Mouse (Mus musculus): Measurements from ENCODE around the gene Trpm7.
"Not testable (repeated sequence)": the region's sequence is repeated elsewhere in the genome, so short reads cannot be mapped to it uniquely, and the experiment has no call there.

Gene Trpm7

GRCm38 (mm10) chr2:126875871-126876796 is at the start of gene Trpm7:
Gene Trpm7 (minus strand): TSS chr2:126876230.
- DNase-seq (ENCODE audit: low spot score in 2 of 2): peak; percentile 91 to 94

GRCm38 (mm10) chr2:126920358-126921060 is 44.5 kb upstream of the Trpm7 start:
- DNase-seq (ENCODE audit: low spot score in 2 of 2): no peak

DNA sequence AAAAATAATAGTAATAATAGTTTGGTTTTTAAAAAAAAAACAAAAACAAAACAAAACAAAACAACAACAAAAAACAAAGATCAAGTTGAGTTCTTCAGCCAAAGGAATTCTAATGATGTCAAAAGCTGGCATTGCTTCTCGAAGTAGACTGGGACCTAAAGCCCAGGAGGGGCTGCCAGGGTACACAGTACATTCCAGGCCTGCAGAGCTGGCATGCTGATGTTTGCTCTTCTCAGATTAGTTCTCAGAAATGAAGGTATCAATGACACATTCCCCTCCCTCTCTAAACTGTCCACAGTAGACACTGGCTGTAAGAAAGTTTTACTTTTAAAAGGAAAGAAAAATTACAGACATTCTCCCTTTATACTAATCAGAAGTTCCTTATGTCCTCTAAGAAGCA is 40.2 kb upstream of the Trpm7 start:
- DNase-seq (ENCODE audit: low spot score in 2 of 2): no peak

GRCm38 (mm10) chr2:126914096-126914495 is 38.1 kb upstream of the Trpm7 start:
- DNase-seq (ENCODE audit: low spot score in 2 of 2): no peak

DNA sequence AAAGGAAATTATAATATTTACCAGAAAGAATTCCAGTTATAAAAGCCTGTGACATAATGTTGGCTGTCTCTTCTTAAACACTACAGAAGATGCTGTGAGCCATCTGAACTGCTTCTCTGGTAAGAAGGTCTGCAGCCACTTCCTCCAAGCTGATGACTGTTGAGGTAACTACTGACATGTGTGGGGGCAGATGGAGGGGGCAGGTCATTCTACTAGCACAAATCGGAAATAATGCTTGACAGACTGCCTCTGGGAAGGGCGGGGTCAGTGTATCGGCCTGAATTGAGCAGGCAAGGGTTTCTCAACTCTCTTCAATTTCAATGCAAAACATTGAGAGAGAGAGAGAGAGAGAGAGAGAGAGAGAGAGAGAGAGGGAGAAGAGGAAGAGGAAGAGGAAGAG is 28.1 kb upstream of the Trpm7 start:
- no peak for DNase-seq (ENCODE audit: low spot score in 2 of 2)

DNA sequence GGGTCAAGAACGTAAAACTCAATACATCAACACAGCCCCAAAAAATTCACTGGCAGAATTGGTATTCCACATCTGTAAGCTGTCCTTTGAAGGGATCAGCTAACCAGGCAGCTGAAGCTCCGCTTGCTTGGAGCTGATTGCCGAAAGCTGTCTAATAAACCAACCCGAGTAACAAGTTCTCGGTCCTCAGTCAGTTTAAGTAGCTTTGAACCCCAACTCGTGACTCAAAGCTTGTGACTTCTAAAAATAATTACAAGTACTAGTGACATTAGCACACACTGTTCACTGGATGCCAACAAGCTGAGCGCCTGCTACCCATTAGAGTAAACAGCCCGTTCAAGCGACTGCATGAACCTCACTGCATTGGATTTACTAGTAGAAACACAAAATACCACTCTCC is 21.5 kb upstream of the Trpm7 start:
- DNase-seq (ENCODE audit: low spot score in 2 of 2): no peak

- DNase-seq (ENCODE audit: low spot score in 2 of 2): no peak
Measured at GRCm38 (mm10) chr2:126896941-126897340, 20.9 kb upstream of the Trpm7 start.

DNA sequence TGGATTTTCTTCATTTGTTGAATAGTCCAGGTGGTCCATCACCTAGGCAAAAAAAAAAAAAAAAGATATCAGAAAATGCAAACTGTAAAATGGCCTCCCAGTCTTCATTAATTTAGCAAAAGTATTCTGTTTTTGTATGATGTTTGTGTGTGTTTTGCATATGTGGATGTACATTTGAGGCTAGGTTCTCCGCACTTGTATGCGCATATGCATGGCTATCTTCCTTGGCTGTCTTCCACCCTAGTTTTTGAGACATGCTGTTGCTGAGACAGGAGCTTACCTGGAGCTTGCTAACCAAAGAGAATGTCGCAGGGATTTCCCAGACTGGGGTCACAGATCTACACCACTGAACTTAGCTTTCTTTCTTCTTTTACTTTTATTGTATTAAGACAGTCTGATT is 18.2 kb upstream of the Trpm7 start:
- DNase-seq (ENCODE audit: low spot score in 2 of 2): no peak

GRCm38 (mm10) chr2:126892316-126892715 is 16.3 kb upstream of the Trpm7 start:
- DNase-seq (ENCODE audit: low spot score in 2 of 2): no peak

GRCm38 (mm10) chr2:126891743-126892142 is 15.7 kb upstream of the Trpm7 start:
- DNase-seq (ENCODE audit: low spot score in 2 of 2): no peak

- DNase-seq (ENCODE audit: low spot score in 2 of 2): no peak
Measured at GRCm38 (mm10) chr2:126887141-126887540, 11.1 kb upstream of the Trpm7 start.

GRCm38 (mm10) chr2:126885871-126886270 is 9.8 kb upstream of the Trpm7 start:
- DNase-seq (ENCODE audit: low spot score in 2 of 2): no peak

DNA sequence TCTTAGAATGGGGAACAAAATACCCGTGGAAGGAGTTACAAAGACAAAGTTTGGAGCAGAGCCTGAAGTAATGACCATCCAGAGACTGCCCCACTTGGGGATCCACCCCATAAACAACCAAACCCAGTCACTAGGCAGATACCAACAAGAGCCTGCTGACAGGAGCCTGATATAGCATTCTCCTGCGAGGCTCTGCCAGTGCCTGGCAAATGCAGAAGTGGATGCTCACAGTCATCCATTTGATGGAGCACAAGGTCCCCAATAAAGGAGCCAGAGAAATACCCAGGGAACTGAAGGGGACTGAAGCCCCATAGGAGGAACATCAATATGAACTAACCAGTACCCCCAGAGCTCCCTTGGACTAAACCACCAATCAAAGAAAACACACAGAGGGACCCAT is 6.7 kb upstream of the Trpm7 start:
- DNase-seq (ENCODE audit: low spot score in 2 of 2): not testable (repeated sequence)

DNA sequence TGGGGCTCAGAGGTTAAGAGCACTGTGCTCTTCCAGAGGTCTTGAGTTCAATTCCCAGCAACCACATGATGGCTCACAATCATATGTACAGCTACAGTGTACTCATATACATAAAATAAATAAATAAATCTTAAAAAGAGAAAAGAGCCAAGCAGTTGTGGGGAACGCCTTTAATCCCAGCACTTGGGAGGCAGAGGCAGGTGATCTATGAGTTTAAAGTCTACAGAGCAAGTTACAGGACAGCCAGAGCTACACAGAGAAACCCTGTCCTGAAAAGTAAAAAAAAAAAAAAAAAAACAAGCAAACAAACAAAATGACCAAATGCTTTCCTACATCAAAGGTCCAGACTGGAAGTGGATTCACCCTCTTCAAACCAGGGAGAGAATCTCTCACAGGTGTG is 2.0 kb upstream of the Trpm7 start:
- DNase-seq (ENCODE audit: low spot score in 2 of 2): no peak

GRCm38 (mm10) chr2:126875516-126875835 is 554 bp downstream of the Trpm7 start:
- DNase-seq (ENCODE audit: low spot score in 2 of 2): peak in 1 of 2 experiments; percentile 45

DNA sequence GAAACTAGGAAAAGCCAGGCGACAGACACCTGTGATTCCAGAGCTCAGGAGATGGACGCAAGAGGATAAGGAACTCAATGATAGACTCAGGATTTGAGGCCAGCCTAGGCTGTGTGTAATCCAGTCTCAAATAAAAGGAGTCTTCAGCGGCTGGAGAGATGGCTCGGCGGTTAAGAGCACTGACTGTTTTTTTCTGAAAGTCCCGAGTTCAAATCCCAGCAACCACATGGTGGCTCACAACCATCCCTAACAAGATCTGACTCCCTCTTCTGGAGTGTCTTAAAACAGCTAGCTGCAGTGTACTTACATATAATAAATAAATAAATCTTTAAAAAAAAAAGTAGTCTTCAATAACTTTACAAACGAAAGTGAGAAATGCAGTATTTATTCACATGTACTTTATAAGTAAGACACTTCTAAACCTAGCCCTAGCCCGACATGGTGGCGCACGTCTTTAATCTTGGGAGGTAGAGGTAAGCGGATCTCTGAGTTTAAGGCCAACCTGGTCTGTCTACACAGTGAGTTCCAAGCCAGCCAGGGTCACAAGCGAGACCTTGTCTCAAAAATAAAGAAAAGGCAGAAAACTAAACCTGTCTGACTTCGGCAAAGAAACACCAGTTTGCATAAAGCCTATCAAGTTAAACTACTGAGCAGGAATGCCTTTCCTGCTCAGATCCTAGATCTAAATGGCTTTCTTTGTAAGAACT is 1.1 kb downstream of the Trpm7 start:
- DNase-seq (ENCODE audit: low spot score in 2 of 2): peak in 1 of 2 experiments; percentile 11

DNA sequence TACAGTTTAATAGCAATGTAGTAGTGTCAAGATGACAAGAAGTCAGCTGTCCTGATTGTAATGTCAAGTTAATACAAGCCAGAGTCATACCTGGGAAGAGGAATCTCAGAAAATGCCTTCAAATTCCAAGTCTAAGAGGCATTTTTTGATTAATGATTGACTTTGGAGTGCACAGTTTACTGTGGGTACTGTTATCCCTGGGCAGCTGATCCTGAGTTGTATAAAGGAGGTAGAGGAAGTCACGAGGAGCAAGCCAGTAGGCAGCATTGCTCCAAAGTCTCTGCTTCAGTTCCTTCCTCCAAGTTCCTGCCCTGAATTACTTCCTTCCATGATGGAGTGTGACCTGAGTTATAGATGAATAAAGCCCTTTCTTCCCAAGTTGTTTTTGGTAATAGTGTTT is 9.7 kb downstream of the Trpm7 start:
- DNase-seq (ENCODE audit: low spot score in 2 of 2): no peak

- DNase-seq (ENCODE audit: low spot score in 2 of 2): no peak
Measured at GRCm38 (mm10) chr2:126865501-126866199, 10.4 kb downstream of the Trpm7 start.

GRCm38 (mm10) chr2:126865026-126865425 is 11.0 kb downstream of the Trpm7 start:
- DNase-seq (ENCODE audit: low spot score in 2 of 2): no peak

GRCm38 (mm10) chr2:126844751-126845150 is 31.3 kb downstream of the Trpm7 start:
- DNase-seq (ENCODE audit: low spot score in 2 of 2): no peak

DNA sequence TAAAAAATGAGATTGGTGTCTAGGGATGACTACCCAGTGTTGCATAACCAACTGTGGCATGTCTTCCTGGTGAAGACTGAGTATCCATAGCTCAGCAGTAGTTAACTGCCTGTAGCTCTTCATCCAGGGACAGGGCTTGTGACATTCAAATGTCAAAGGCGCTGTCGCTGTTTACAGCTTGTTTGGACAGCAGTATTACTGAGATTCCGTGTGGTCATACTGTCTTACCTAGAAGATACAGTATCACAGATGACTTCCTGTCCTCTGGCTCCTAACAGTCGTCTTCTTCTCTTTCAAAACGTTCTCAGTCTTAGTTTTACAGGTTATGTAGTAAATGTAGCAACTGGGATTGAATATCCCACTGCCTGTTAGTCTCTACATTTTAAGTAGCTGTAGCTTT is 37.2 kb downstream of the Trpm7 start:
- no peak for DNase-seq (ENCODE audit: low spot score in 2 of 2)

DNA sequence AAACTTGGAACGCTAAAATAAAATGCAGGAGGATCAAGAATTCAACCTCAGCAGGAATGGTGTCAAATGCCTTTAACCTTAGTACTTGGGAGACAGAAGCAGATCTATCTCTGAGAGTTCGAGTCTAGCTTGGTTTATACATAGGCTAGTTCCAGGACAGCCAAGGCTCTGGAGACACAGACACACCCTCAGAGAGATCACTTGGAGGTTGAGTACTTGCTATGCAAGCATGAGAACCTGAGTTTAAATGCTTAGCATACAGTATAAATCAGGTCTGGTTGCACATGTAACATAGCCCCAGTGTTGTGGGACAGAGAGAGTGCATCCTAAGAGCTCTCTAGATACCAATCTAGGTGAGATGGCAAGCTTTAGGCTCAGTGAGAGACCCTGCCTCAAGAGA is 58.6 kb downstream of the Trpm7 start:
- no peak for DNase-seq (ENCODE audit: low spot score in 2 of 2)
